Mouse (Mus musculus): ENCODE results near the gene Irf8. TPM values are rescaled to one million over a fixed set of nuclear protein-coding genes. Genes with fewer than 3 reads are reported as not detected.

The Irf8 gene
- 1 to 10 TPM; 4.8 to 6.9 TPM for total RNA-seq (2021)
- long read RNA-seq, experiment 1, partial matches to known transcripts, result 3 of 7 reads
- long read RNA-seq, experiment 1, other reads (novel, unspliced or antisense), result 0 of 7 reads
- long read RNA-seq, experiment 2, partial matches to known transcripts, result 0 of 4 reads
- long read RNA-seq, experiment 2, other reads (novel, unspliced or antisense), result 1 of 4 reads

GRCm38 (mm10) chr8:120735770-120736481 is at the start of gene Irf8:
Gene Irf8 (plus strand): TSS chr8:120736358.
- DNase-seq, result peak; percentile 92 to 93

GRCm38 (mm10) chr8:120686576-120686975 is 49.6 kb upstream of the Irf8 start:
- DNase-seq, result no peak

GRCm38 (mm10) chr8:120687786-120688185 is 48.4 kb upstream of the Irf8 start:
- peak; percentile 69 to 79 for DNase-seq

- DNase-seq, result no peak
Measured at GRCm38 (mm10) chr8:120688511-120688910, 47.6 kb upstream of the Irf8 start.

GRCm38 (mm10) chr8:120692934-120693333 is 43.2 kb upstream of the Irf8 start:
- no peak for DNase-seq

GRCm38 (mm10) chr8:120693861-120694493 is 42.2 kb upstream of the Irf8 start:
- DNase-seq, result no peak

GRCm38 (mm10) chr8:120696401-120697153 is 39.6 kb upstream of the Irf8 start:
- peak; percentile 61 to 66 for DNase-seq

- DNase-seq, result peak; percentile 66 to 67
Measured at GRCm38 (mm10) chr8:120697154-120697978, 38.8 kb upstream of the Irf8 start.

- DNase-seq, result peak in 1 of 2 experiments; percentile 36
Measured at GRCm38 (mm10) chr8:120697979-120698272, 38.2 kb upstream of the Irf8 start.

GRCm38 (mm10) chr8:120698426-120698825 is 37.7 kb upstream of the Irf8 start:
- peak; percentile 28 to 39 for DNase-seq

- peak in 1 of 2 experiments; percentile 35 for DNase-seq
Measured at GRCm38 (mm10) chr8:120699079-120699478, 37.1 kb upstream of the Irf8 start.

GRCm38 (mm10) chr8:120699565-120699964 is 36.6 kb upstream of the Irf8 start:
- peak in 1 of 2 experiments; percentile 33 for DNase-seq

GRCm38 (mm10) chr8:120700053-120700452 is 36.1 kb upstream of the Irf8 start:
- peak in 1 of 2 experiments; percentile 31 for DNase-seq

- DNase-seq, result peak in 1 of 2 experiments; percentile 31
Measured at GRCm38 (mm10) chr8:120701758-120702465, 34.2 kb upstream of the Irf8 start.

GRCm38 (mm10) chr8:120704203-120704602 is 32.0 kb upstream of the Irf8 start:
- DNase-seq, result peak; percentile 65 to 66

GRCm38 (mm10) chr8:120705163-120705562 is 31.0 kb upstream of the Irf8 start:
- no peak for DNase-seq

- DNase-seq, result no peak
Measured at GRCm38 (mm10) chr8:120706193-120706592, 30.0 kb upstream of the Irf8 start.

GRCm38 (mm10) chr8:120709176-120709575 is 27.0 kb upstream of the Irf8 start:
- DNase-seq, result no peak

- no peak for DNase-seq
Measured at GRCm38 (mm10) chr8:120715200-120715599, 21.0 kb upstream of the Irf8 start.

GRCm38 (mm10) chr8:120715996-120716680 is 20.0 kb upstream of the Irf8 start:
- DNase-seq, result no peak

Data from heart, adult 18-20 months (tissue).